Mouse (Mus musculus): ENCODE measurements at regions not wholly inside any gene's neighbourhood (a gene's known extent, or its start where the extent isn't known, plus 50 kb on each side); places are given as distances from the start of the nearest gene placed in this dataset.
A peak's percentile ranks its signal among the peaks of the same experiment; 100 is the strongest.

- no peaks in the 10 kb centered on the region for H3K9me3 ChIP-seq (replicated peaks; ENCODE audit: low read length)
- H3K36me3 ChIP-seq (replicated peaks in 1 of 2; ENCODE audit: control insufficient read depth in 1 of 2, insufficient read depth in 1 of 2, low read length in 1 of 2), result no peaks in the 10 kb centered on the region
- dilution Hi-C loops (cut with MboI; ENCODE audit: extremely low pct_ligation_motif_present, extremely low pct_unique_long_range_greater_than_20kb, low sequenced_read_pairs) (no loop called here), in situ Hi-C loops (cut with MboI; ENCODE audit: low pct_ligation_motif_present, low pct_unique_long_range_greater_than_20kb, low sequenced_read_pairs) (no loop called here)
- DNase-seq (ENCODE audit: extremely low read depth), result peak; percentile 35
- no peaks in the 10 kb centered on the region for H3K79me2 ChIP-seq (replicated peaks; ENCODE audit: control insufficient read depth, extremely low read depth, insufficient read depth, poor library complexity, severe bottlenecking)
- H3K4me2 ChIP-seq (ENCODE audit: insufficient read depth, low read depth, poor library complexity, severe bottlenecking), result no peak overlapping the region
- H3K4me3 ChIP-seq (replicated peaks in 1 of 3; ENCODE audit: low read depth in 2 of 3, low read length in 2 of 3, poor library complexity in 1 of 3), result no peak overlapping the region
- H3K4me1 ChIP-seq (ENCODE audit: control insufficient read depth in 1 of 2, insufficient read depth in 2 of 2), result peaks cover 0 to 8% of the 10 kb centered on the region in 2 experiments; a peak in 2 of 4 replicates
- no peak for TF ChIP-seq MAZ (IDR thresholded peaks at IDR 0.05; ENCODE audit: low read depth, low read length)
- TF ChIP-seq USF2 (conservative IDR thresholded peaks at IDR 0.05; ENCODE audit: low read depth, low read length), result no peak
- no peak for TF ChIP-seq E2F4 (IDR thresholded peaks at IDR 0.05; ENCODE audit: insufficient replicate concordance, low read depth, low read length)
- no peak for TF ChIP-seq ZMIZ1 (IDR thresholded peaks at IDR 0.05; ENCODE audit: low read depth, low read length)
- no peak for TF ChIP-seq POLR2A (IDR thresholded peaks at IDR 0.05; ENCODE audit: low read depth, low read length)
- no peak for TF ChIP-seq NELFE (IDR thresholded peaks at IDR 0.05; ENCODE audit: low read depth, low read length)
- no peak for TF ChIP-seq KAT2A (IDR thresholded peaks at IDR 0.05; ENCODE audit: insufficient replicate concordance, low read length)
- TF ChIP-seq POLR2AphosphoS2 (IDR thresholded peaks at IDR 0.05; ENCODE audit: low read depth, low read length), result no peak
- TF ChIP-seq ZC3H11A (IDR thresholded peaks at IDR 0.05; ENCODE audit: low read depth, low read length), result no peak
- peak; percentile 86 for TF ChIP-seq EP300 (IDR thresholded peaks at IDR 0.05; ENCODE audit: low read length)
- TF ChIP-seq RCOR1 (conservative IDR thresholded peaks at IDR 0.05; ENCODE audit: low read depth, low read length), result no peak
- TF ChIP-seq CTCF (conservative IDR thresholded peaks at IDR 0.05 in 1 of 2, IDR thresholded peaks at IDR 0.05 in 1 of 2; ENCODE audit: low read depth in 2 of 2, low read length in 2 of 2), result no peak
- no peak for TF ChIP-seq HCFC1 (IDR thresholded peaks at IDR 0.05; ENCODE audit: low read depth, low read length)
- no peak for TF ChIP-seq NRF1 (IDR thresholded peaks at IDR 0.05; ENCODE audit: low read depth, low read length)
- no peak for TF ChIP-seq CHD2 (IDR thresholded peaks at IDR 0.05; ENCODE audit: low read length)
- no peak for TF ChIP-seq MAX (IDR thresholded peaks at IDR 0.05; ENCODE audit: low read length)
- TF ChIP-seq IRF4 (IDR thresholded peaks at IDR 0.05; ENCODE audit: low read depth, low read length), result peak; percentile 60
- no peak for TF ChIP-seq PAX5 (IDR thresholded peaks at IDR 0.05; ENCODE audit: low read length)
- TF ChIP-seq MAFK (IDR thresholded peaks at IDR 0.05; ENCODE audit: insufficient replicate concordance, low read length), result no peak
- peak; percentile 29 for TF ChIP-seq ETS1 (conservative IDR thresholded peaks at IDR 0.05; ENCODE audit: low read depth, low read length)
- no peak for TF ChIP-seq USF1 (IDR thresholded peaks at IDR 0.05; ENCODE audit: low read depth, low read length)
- TF ChIP-seq JUN (IDR thresholded peaks at IDR 0.05; ENCODE audit: insufficient read depth, low read depth, low read length), result peak; percentile 44; the same call in 1 of the 2 replicates
- no peak for TF ChIP-seq ZNF384 (IDR thresholded peaks at IDR 0.05; ENCODE audit: low read depth, low read length)
- TF ChIP-seq MXI1 (IDR thresholded peaks at IDR 0.05; ENCODE audit: low read depth, low read length), result no peak
- no peak for TF ChIP-seq ZKSCAN1 (IDR thresholded peaks at IDR 0.05; ENCODE audit: borderline replicate concordance, low read depth, low read length)
- no peak for TF ChIP-seq BHLHE40 (IDR thresholded peaks at IDR 0.05; ENCODE audit: low read depth, low read length)
- TF ChIP-seq SIN3A (IDR thresholded peaks at IDR 0.05; ENCODE audit: low read length), result no peak
- TF ChIP-seq JUND (conservative IDR thresholded peaks at IDR 0.05; ENCODE audit: low read depth, low read length), result peak; percentile 72; the same call in 1 of the 2 replicates
- TF ChIP-seq TBP (conservative IDR thresholded peaks at IDR 0.05; ENCODE audit: low read depth, low read length), result no peak
- H3K9ac ChIP-seq (ENCODE audit: insufficient read depth, low read depth), result no peak overlapping the region
- no peak overlapping the region for H3K27ac ChIP-seq (ENCODE audit: insufficient read depth, low read depth)
- no peaks in the 10 kb centered on the region for H3K27me3 ChIP-seq (replicated peaks)
These were observed 1003.9 kb downstream of the Tecrl start for GRCm38 (mm10) chr5:82351089-82351488.
